Mouse (Mus musculus): ENCODE data around the gene Exoc4. TPM values are rescaled to one million over a fixed set of nuclear protein-coding genes. Genes with fewer than 3 reads are reported as not detected.

The Exoc4 gene
- polyA plus RNA-seq, 1 experiment from 2014 or later, result 70.0 TPM

DNA sequence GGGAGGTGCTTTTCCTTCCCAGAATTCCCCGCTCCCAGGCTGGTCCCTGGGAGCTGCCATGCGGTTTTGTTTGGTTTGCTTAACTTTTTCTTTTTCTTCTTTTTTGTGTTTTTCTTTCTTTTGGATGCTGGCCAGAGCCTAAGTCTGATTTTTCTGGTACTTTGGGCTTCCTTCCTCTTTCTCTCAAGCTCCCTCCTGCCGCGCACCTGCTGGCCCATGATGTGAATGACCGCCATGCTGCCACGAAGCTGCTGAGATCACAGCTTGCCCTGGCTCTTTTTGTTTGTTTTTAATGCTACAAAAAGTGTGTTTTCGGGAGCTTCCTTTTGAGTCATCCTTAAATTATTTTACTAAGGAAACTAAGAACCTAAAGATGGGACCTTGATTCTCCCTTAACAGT, 751.8 kb downstream of the Exoc4 start:
- 74% methylated on average over 7 of the region's 7 CpGs for WGBS
- no peak for ATAC-seq
- H3K36me3 ChIP-seq (ENCODE audit: control insufficient read depth, insufficient read depth), result no peaks in the 10 kb centered on the region
- no peaks in the 10 kb centered on the region for H3K4me1 ChIP-seq (replicated peaks; ENCODE audit: control insufficient read depth, insufficient read depth, low read length)
- H3K9ac ChIP-seq (replicated peaks; ENCODE audit: low read depth, low read length), result no peak overlapping the region
- H3K4me2 ChIP-seq (ENCODE audit: low read length), result no peak overlapping the region
- H3K27me3 ChIP-seq (replicated peaks; ENCODE audit: control insufficient read depth, insufficient read depth, low read length), result no peaks in the 10 kb centered on the region
- H3K27ac ChIP-seq (ENCODE audit: low read length), result no peak overlapping the region
- H3K9me3 ChIP-seq (ENCODE audit: control insufficient read depth, low read length), result no peaks in the 10 kb centered on the region
- no peak overlapping the region for H3K4me3 ChIP-seq (replicated peaks; ENCODE audit: low read length)

DNA sequence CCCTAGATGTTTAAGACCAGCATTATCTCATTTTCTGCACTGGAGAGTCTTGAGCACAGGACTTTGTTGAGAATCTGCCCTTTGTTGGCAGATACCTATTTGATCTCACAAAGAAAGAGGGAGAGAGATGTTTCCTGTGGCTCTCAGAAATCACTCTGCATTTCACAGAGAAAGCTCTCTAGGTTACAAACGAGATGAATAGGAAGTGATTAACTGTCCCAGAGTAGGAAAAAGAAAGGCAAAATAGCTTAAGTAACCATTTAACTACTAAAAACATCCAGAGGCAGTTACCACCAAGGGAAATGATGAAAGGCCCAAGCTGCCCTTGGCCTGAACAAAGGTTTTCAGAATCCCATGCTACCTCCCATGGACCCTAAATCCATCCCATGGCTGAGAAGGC, 754.1 kb downstream of the Exoc4 start:
- Histone ChIP-seq H3K9ac (replicated peaks; ENCODE audit: low read depth, low read length) (no peak overlapping the region), H3K27me3 (replicated peaks; ENCODE audit: control insufficient read depth, insufficient read depth, low read length) (no peaks in the 10 kb centered on the region), H3K9me3 (ENCODE audit: control insufficient read depth, low read length) (no peaks in the 10 kb centered on the region), H3K4me2 (ENCODE audit: low read length) (no peak overlapping the region), H3K36me3 (ENCODE audit: control insufficient read depth, insufficient read depth) (no peaks in the 10 kb centered on the region), H3K27ac (ENCODE audit: low read length) (no peak overlapping the region), H3K4me3 (replicated peaks; ENCODE audit: low read length) (no peak overlapping the region), H3K4me1 (replicated peaks; ENCODE audit: control insufficient read depth, insufficient read depth, low read length) (no peaks in the 10 kb centered on the region)
- no peak for ATAC-seq
- 15% methylated on average over 1 of the region's 1 CpGs for WGBS

DNA sequence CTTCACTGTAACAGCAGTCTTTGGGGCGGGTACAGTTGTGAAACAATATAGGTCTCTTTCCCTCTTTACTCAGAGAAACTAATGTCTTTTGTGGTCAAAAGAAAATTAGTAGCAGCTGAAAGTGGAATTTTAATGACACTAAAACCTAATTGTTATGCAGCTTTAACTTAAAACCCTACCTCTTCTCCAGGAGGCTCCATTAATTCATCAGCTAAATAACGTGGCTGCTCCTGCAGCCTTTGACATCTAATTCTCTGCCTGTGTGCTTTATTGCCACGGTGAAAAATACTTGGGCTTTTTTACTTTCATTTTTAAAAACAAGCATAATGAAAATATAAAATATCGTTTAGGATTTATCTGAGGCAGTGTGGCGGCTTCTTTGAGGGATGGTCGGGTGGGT, 764.6 kb downstream of the Exoc4 start:
- ATAC-seq, result peak; percentile 62
- Histone ChIP-seq H3K4me3 (replicated peaks; ENCODE audit: low read length) (no peak overlapping the region), H3K27ac (ENCODE audit: low read length) (peak overlapping the region; percentile 68; the same call in 1 of the 2 replicates), H3K4me2 (ENCODE audit: low read length) (no peak overlapping the region), H3K9me3 (ENCODE audit: control insufficient read depth, low read length) (peaks cover 3% of the 10 kb centered on the region; the same call in 1 of the 2 replicates), H3K4me1 (replicated peaks; ENCODE audit: control insufficient read depth, insufficient read depth, low read length) (peaks cover 7% of the 10 kb centered on the region), H3K27me3 (replicated peaks; ENCODE audit: control insufficient read depth, insufficient read depth, low read length) (no peaks in the 10 kb centered on the region), H3K9ac (replicated peaks; ENCODE audit: low read depth, low read length) (no peak overlapping the region), H3K36me3 (ENCODE audit: control insufficient read depth, insufficient read depth) (no peaks in the 10 kb centered on the region)
- WGBS, result 45% methylated on average over 6 of the region's 6 CpGs

Other genes starting within 250 kb of the Exoc4 start
- 121 and 126 TPM in 2 replicates for gene Chchd3, start 188.8 kb upstream of the Exoc4 start, polyA plus RNA-seq (2015; fragmentation: Nextera tagmentation; extraction: Ambion mirVana)

All from forebrain, embryonic 16.5 days (tissue).